Mouse (Mus musculus) gastrocnemius, postnatal 4 days (tissue): Measurements from ENCODE around the gene Snrnp70. TPM values are rescaled to one million over a fixed set of nuclear protein-coding genes. Genes with fewer than 3 reads are reported as not detected.
A peak's percentile ranks its signal among the peaks of the same experiment; 100 is the strongest.
"Not testable (repeated sequence)": the region's sequence is repeated elsewhere in the genome, so short reads cannot be mapped to it uniquely, and the experiment has no call there.

Experiments used
- DNase-seq, 2 experiments: peaks; one replicate each; pipeline ENCODE4 v3.0.0; 2021 to 2022; ENCODE audit warnings: low spot score in 2 of 2, mixed read lengths in 2 of 2
- total RNA-seq, 2 experiments: library from RNA; stranded (reverse); gene quantifications; 2 replicates each; pipeline ENCODE4 v1.2.3; 2021

Snrnp70 gene
- total RNA-seq, 2 experiments from 2014 or later, result 215 to 251 TPM

GRCm38 (mm10) chr7:45369022-45369745 lies 26.4 kb downstream of the Snrnp70 start:
- no peak for DNase-seq

- no peak for DNase-seq
Measured at GRCm38 (mm10) chr7:45368178-45368577, 27.4 kb downstream of the Snrnp70 start.

- peak; percentile 96 to 97 for DNase-seq
Measured at GRCm38 (mm10) chr7:45367020-45367880, 28.3 kb downstream of the Snrnp70 start.

- DNase-seq, result peak in 1 of 2 experiments; percentile 30
Measured at GRCm38 (mm10) chr7:45366652-45367019, 28.9 kb downstream of the Snrnp70 start, which contains the start of gene Ppfia3. Gene Ppfia3 (minus strand): TSS chr7:45367019.

- peak in 1 of 2 experiments; percentile 67 for DNase-seq
Measured at GRCm38 (mm10) chr7:45365742-45366651, 29.5 kb downstream of the Snrnp70 start.

- no peak for DNase-seq
Measured at GRCm38 (mm10) chr7:45363983-45364382, 31.6 kb downstream of the Snrnp70 start.

- no peak for DNase-seq
Measured at GRCm38 (mm10) chr7:45362801-45363200, 32.7 kb downstream of the Snrnp70 start.

- peak in 1 of 2 experiments; percentile 61 for DNase-seq
Measured at GRCm38 (mm10) chr7:45361243-45361804, 34.2 kb downstream of the Snrnp70 start.

GRCm38 (mm10) chr7:45360404-45361125 lies 35.0 kb downstream of the Snrnp70 start:
- DNase-seq, result no peak

GRCm38 (mm10) chr7:45359081-45359480 lies 36.5 kb downstream of the Snrnp70 start:
- DNase-seq, result not testable (repeated sequence)

- no peak for DNase-seq
Measured at GRCm38 (mm10) chr7:45356087-45356486, 39.5 kb downstream of the Snrnp70 start.

- no peak for DNase-seq
Measured at GRCm38 (mm10) chr7:45355318-45356020, 40.1 kb downstream of the Snrnp70 start.

- DNase-seq, result no peak
Measured at GRCm38 (mm10) chr7:45353041-45353440, 42.5 kb downstream of the Snrnp70 start.

GRCm38 (mm10) chr7:45346905-45347304 lies 48.6 kb downstream of the Snrnp70 start:
- DNase-seq, result no peak

- no peak for DNase-seq
Measured at GRCm38 (mm10) chr7:45343543-45343942, 52.0 kb downstream of the Snrnp70 start.

GRCm38 (mm10) chr7:45342081-45342480 lies 53.5 kb downstream of the Snrnp70 start:
- DNase-seq, result no peak

GRCm38 (mm10) chr7:45341303-45341702 lies 54.2 kb downstream of the Snrnp70 start:
- peak; percentile 50 to 81 for DNase-seq

- DNase-seq, result peak in 1 of 2 experiments; percentile 51
Measured at GRCm38 (mm10) chr7:45340669-45341068, 54.9 kb downstream of the Snrnp70 start.

- DNase-seq, result no peak
Measured at GRCm38 (mm10) chr7:45340066-45340442, 55.5 kb downstream of the Snrnp70 start.
